Mouse (Mus musculus) adrenal gland, postnatal 36 days (tissue): ENCODE measurements around the gene Fstl5. TPM values are rescaled to one million over a fixed set of nuclear protein-coding genes. Genes with fewer than 3 reads are reported as not detected.

Experiments used
- DNase-seq, 2 experiments: peaks; one replicate each; pipeline ENCODE4 v3.0.0; 2021; ENCODE audit warnings: mixed read lengths in 1 of 2
- long read RNA-seq, 2 experiments: library from polyadenylated mRNA; stranded (forward); transcript quantifications; one replicate each; pipeline ENCODE4 v2.0.0; 2021; ENCODE audit warnings: borderline sequencing depth in 2 of 2
- total RNA-seq, 2 experiments: library from RNA; stranded (reverse); gene quantifications; 2 replicates each; pipeline ENCODE4 v1.2.3; 2021

Gene Fstl5
- total RNA-seq, result 1 to 10 TPM; 5.1 to 5.4 TPM
- long read RNA-seq, experiment 1, full-length matches to known transcripts, result 1 of 1 reads
- long read RNA-seq, experiment 1, partial matches to known transcripts, result 0 of 1 reads
- long read RNA-seq, experiment 1, other reads (novel, unspliced or antisense), result 0 of 1 reads
- long read RNA-seq, experiment 2, full-length matches to known transcripts, result 1 of 2 reads
- long read RNA-seq, experiment 2, partial matches to known transcripts, result 0 of 2 reads
- long read RNA-seq, experiment 2, other reads (novel, unspliced or antisense), result 1 of 2 reads

DNA sequence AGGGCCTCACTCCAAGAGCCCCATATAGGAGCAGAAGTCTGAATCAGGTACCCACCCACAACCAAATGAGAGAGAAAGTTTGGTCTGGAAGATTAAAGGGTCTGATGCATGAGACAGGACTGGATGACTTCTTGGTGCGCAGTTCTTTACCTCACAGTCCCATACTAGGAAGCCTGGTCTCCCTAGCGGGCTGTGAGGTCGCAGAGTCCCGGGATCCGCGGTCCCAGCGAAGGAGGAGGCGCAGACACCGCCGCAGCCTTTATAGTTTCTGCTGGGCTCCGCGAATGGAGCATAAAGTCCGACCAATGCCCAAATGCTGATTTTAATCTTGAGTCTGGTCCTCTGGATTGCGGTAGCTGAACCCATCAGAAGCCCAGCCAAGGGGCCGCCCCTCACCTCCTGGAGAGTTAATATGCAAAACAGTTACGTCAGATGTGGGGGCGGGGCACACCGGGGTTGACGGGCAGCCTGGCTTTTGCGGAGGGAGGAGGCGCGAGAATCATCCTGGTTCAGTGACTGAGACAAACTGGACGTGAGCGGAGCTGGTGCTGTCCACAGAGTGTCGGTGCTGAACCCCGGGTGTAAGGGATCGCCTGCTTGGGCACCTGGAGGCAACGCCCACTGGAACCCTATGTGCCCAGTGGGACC lies at the start of gene Fstl5:
Fstl5 (plus strand) TSS at position 211 of the 648 bp plus-strand sequence.
- peak; percentile 61 to 73 for DNase-seq

- DNase-seq, result no peak
Observed at GRCm38 (mm10) chr3:76025523-76025922, 48.5 kb upstream of the Fstl5 start.

DNA sequence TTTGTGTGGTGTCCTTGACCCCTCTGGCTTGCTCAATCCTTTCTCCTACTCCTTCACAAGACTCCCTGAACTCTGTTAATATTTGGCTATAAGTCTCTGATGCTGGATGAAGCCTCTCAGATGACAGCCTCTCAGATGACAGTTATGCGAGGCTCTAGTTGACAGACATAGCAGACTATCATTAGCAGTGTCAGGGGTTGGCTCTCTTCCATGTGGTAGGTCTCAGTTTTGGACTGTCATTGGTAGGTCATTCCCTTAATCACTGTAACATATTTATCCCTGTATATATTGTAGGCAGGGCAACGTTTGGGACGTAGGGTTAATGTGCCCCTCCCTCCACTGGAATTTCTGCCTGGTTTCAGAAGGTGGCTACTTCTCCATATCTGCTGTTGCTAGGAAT lies 22.9 kb upstream of the Fstl5 start:
- no peak for DNase-seq

- no peak for DNase-seq
Observed at GRCm38 (mm10) chr3:76061996-76062395, 12.1 kb upstream of the Fstl5 start.

GRCm38 (mm10) chr3:76067920-76068319 lies 6.2 kb upstream of the Fstl5 start:
- peak in 1 of 2 experiments; percentile 5 for DNase-seq

DNA sequence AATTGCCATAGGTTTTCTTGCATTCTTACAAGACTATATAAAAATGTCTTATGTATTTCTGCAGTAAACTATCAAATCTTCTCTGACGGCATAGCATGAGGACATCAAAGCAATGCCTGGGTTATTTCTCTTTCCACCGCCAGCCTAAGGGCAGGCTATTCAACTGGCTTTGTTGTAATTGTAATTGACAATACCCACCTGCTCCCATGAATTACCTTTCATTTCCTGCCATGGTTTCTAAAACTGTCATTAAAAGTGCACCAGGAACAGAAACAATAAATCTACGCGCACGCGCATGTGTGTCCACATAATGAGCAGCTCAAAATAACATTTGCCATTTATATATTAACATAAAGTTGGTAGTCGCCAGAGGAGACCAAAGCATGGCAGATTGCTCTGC lies 1.2 kb upstream of the Fstl5 start:
- DNase-seq, result no peak

GRCm38 (mm10) chr3:76140445-76140844 lies 66.4 kb downstream of the Fstl5 start:
- DNase-seq, result no peak

DNA sequence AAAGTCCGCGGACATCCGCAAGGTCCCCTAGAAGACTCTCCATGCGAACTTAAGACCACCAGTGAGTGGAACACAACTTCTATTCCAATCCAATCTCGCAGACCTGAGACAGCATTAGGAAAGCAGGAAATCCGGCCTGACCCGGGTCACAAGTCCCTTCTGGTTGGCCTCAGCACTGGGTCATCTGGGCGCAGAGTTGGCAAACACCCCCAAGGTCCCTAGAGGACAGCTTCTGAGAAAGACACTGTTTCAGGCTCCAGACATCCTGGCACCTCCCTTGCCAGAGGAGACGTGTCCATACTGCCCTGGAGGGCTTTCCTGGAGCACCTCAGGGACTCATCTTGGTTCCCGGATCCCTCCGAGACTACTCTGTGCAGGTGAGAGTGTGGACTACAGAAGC lies 73.8 kb downstream of the Fstl5 start:
- DNase-seq, result no peak

GRCm38 (mm10) chr3:76238834-76239233 lies 164.8 kb downstream of the Fstl5 start:
- DNase-seq, result no peak

DNA sequence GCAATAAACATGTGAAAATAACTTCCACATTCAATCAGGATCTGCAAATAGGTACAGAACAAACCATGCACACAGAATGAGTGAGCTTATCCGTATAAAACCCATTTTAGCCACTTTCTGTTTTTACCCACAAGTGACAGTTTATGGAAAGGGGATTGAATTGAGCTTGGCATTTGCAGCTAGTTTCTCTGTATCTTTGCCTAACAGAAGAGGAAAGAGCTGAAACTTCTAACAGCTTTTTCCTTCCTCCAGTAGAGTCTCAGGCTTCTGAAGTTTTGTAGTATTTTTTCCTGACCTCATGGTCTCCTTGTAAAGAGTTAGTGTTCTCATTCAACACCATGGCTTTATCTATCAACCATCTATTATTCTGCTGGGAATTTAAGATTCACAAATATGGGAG lies 177.3 kb downstream of the Fstl5 start:
- DNase-seq, result no peak

GRCm38 (mm10) chr3:76292993-76293392 lies 218.9 kb downstream of the Fstl5 start:
- no peak for DNase-seq

DNA sequence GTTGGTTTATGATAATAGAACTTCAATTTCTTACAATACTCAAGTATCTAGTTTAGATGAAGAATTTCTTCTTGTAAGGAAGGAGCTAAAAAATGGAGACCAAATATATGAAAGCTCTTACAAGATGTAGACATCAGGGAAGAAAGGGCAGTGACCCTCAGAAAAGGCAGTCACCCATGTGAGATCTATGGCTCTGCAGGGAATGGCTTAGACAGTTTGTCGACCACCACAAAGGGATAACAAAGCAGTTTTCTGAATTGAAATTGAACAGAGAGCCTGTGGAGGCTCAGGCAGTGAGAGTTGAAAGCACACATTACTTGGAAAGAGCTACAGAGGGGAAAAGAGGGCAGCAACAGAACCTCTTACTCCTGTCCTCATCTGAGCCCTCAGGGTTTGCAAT lies 220.3 kb downstream of the Fstl5 start:
- DNase-seq, result no peak

GRCm38 (mm10) chr3:76301026-76301773 lies 227.1 kb downstream of the Fstl5 start:
- no peak for DNase-seq

- peak in 1 of 2 experiments; percentile 0 for DNase-seq
Observed at GRCm38 (mm10) chr3:76316991-76317390, 242.9 kb downstream of the Fstl5 start.

DNA sequence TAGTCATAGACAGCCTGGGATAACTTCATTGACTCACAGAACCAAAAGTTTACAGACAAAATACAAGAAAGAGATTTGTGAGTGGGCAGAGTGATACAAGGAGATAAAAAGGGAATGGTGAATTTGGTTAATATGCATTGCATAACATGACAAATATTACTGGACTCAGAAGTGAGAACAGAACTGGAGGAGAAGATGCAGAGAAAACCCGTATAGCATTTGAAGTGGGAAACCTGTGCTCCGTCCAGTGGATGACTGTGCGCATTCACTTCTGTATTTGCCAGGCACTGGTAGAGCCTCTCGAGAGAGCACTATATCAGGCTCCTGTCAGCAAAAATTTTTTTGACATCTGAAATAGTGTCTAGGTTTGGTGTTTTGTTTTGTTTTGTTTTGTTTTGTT lies 245.5 kb downstream of the Fstl5 start:
- no peak for DNase-seq

- DNase-seq, result no peak
Observed at GRCm38 (mm10) chr3:76322431-76322830, 248.4 kb downstream of the Fstl5 start.

GRCm38 (mm10) chr3:76336922-76337321 lies 262.9 kb downstream of the Fstl5 start:
- DNase-seq, result no peak

DNA sequence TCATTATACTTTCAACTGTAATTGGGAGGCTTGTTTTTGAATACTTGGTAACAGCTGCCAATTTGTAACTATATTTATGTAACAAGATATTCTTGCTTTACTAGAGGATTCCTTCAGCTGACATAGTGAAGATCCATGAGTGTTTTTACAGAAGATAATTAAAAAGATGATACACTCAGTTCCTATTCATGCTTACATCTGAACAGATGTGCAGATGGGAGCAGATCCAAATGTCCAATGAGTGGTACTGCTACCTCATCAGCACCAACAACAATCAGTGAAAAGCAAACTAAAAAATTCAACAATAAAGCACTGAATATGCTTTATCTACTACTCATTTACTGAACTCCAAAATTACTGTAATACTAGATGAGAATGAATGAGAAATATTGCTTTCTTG lies 292.9 kb downstream of the Fstl5 start:
- DNase-seq, result no peak

DNA sequence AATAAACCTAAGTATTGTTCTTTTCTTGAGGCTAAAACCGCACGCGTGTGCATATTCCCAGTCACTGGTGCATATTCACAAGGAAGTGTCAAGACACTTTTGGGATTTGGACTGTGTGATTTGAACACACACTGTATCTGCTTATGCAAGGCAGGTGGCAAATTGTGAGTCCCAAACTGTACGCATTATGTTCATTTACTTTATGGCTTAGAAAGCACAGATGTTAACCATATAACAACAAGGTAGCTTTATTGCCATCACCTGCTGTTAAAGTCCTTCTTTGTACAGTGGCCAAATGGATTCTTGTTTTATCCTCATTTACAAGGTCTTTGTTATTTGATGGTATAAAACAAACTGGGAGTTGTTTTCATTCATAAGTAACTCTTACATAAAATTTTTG lies 295.8 kb downstream of the Fstl5 start:
- DNase-seq, result no peak

- DNase-seq, result peak in 1 of 2 experiments; percentile 13
Observed at GRCm38 (mm10) chr3:76428775-76429372, 354.8 kb downstream of the Fstl5 start.

DNA sequence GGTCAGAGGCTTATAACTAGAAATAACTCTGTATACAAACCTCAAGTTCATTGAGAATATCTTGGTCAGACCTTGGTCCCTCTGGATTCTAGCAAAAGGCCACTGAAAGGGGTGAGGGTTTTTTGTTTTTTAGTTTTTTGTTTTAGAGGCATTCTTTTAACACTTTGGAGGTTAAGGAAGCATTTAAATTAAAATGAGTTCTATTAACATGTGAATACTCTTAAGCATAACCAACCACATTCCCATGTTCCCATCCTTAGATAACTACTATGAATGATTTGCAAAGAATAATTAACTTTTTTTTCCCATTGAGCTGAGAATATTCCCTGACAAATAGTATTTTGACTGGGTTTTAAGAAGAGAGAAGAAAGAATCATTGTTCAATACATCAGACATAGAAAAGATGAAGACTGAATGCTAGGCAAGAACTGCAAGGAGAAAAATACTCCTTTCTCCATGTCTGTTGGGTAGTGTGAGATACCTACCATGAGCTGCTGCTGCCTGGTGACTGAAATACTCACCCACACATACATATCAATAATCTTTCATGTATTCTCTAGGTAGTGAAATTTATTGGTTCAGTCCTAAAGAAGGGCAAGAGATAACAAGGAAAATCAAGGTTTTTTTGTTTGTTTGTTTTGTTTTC lies 393.3 kb downstream of the Fstl5 start:
- DNase-seq, result no peak

DNA sequence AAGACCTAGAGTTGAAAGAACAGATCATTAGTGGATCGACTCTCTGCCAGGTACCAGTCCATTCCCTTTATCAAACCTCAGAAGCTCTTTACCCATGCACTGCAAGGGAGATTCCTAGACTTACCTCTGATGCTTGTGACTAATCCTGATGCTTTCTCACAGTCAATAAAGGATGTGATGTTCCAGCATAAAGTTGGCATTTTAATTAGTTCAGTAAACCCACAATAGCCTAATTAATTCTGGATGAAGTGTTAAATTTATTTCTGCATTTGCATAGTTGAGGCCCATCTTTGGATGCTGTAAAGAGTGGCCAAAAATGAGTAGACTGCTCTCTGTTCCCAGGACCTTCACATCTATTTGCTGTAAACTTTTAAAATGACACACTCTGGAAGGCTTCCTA lies 394.1 kb downstream of the Fstl5 start:
- DNase-seq, result no peak
